Mouse (Mus musculus) heart, postnatal 0 days (tissue): ENCODE data around the gene Gna14. TPM values are rescaled to one million over a fixed set of nuclear protein-coding genes. Genes with fewer than 3 reads are reported as not detected.

Experiments used
- ATAC-seq: fragments of 200-750 bp; cut with Nextera tagmentation; 2 replicates; pipeline ENCODE4 v1.8.0; 2017; ENCODE audit warnings: low read depth, moderate number of reproducible peaks, moderate library complexity; ENCODE audit not compliant: insufficient read depth
- DNase-seq: peaks from one replicate; pipeline ENCODE4 v3.0.0-alpha.2; 2016; ENCODE audit warnings: low spot score
- H3K27ac ChIP-seq: fragments of 300-500 bp; sonication (generic); 2 replicates; pipeline ENCODE4 v1.5.1; 2014; ENCODE audit warnings: low read depth, mild to moderate bottlenecking
- H3K27me3 ChIP-seq: fragments of 300-500 bp; sonication (generic); 2 replicates; pipeline ENCODE4 v1.6.1; 2014; ENCODE audit warnings: low read length, mixed read lengths; ENCODE audit not compliant: control insufficient read depth, insufficient read depth
- H3K36me3 ChIP-seq: fragments of 300-500 bp; sonication (generic); replicated peaks from 2 replicates; pipeline ENCODE4 v1.6.1; 2014; ENCODE audit warnings: low read length, mixed read lengths; ENCODE audit not compliant: control insufficient read depth, insufficient read depth
- H3K4me1 ChIP-seq: fragments of 300-500 bp; sonication (generic); 2 replicates; pipeline ENCODE4 v1.6.1; 2014; ENCODE audit warnings: antibody characterized with exemption; ENCODE audit not compliant: control insufficient read depth, insufficient read depth
- H3K4me2 ChIP-seq: fragments of 300-500 bp; sonication (generic); 2 replicates; pipeline ENCODE4 v1.6.1; 2014; ENCODE audit warnings: low read depth, mild to moderate bottlenecking, low read length, moderate library complexity
- H3K4me3 ChIP-seq: fragments of 300-500 bp; sonication (generic); 2 replicates; pipeline ENCODE4 v1.5.1; 2014; ENCODE audit warnings: low read depth, low read length
- H3K9ac ChIP-seq: fragments of 300-500 bp; sonication (generic); replicated peaks from 2 replicates; pipeline ENCODE4 v1.6.1; 2014; ENCODE audit warnings: low read depth, low read length, mixed read lengths
- H3K9me3 ChIP-seq: fragments of 300-500 bp; sonication (generic); replicated peaks from 2 replicates; pipeline ENCODE4 v1.6.1; 2016; ENCODE audit warnings: low read length; ENCODE audit not compliant: control insufficient read depth
- CTCF ChIP-seq: IDR thresholded peaks from 2 replicates; pipeline ENCODE4 v1.5.1; 2016; ENCODE audit warnings: antibody characterized with exemption, control low read depth, low read depth
- EP300 ChIP-seq: IDR thresholded peaks from 2 replicates; pipeline ENCODE4 v1.6.1; 2016; ENCODE audit warnings: antibody characterized with exemption, low read depth
- WGBS: fragments of 180-500 bp; shearing (Covaris S2); extraction: QIAGEN DNeasy Blood & Tissue Kit; methylation state at CpG from one replicate; pipeline ENCODE4 v1.1.7; 2014; 5-methylcytosine and 5-hydroxymethylcytosine counted together
- polyA plus RNA-seq: library from polyadenylated mRNA; unstranded; fragments of >200 nt; fragmentation: Nextera tagmentation; extraction: Ambion mirVana; gene quantifications from 2 replicates; pipeline ENCODE4 v1.2.1, GENCODE M21; 2015
- total RNA-seq: library from RNA; depleted of rRNA; stranded (reverse); fragments of >200 nt; gene quantifications from 2 replicates; pipeline ENCODE4 v1.2.3, GENCODE M21; 2014; ENCODE audit warnings: low replicate concordance

The Gna14 gene
- total and polyA plus RNA-seq, 2 experiments from 2014 or later: 0.33 to 3.1 TPM

DNA sequence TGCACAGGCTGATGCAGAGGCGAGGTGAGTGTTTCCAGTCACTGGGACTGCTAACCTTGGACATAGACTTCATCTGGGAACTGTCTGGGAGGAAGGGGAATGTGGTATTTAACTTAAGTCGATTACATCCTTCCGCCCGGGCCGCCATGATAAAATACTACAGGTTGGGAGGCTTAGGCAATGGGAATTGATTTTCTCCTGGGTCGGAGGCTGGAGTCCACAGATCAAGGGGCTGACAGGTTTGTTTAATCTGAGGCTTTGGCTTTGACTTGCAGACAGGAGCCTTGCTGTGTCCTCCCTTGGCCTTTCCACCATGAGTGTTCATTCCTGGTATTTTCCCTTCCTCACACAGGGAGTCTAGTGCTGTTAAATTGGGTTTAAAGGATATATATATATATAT, 5.8 kb downstream of the Gna14 start:
- Histone ChIP-seq H3K36me3 (no peaks in the 10 kb centered on the region), H3K9me3 (no peaks in the 10 kb centered on the region), H3K27me3 (peaks cover 10% of the 10 kb centered on the region), H3K4me2 (no peak overlapping the region), H3K27ac (no peak overlapping the region), H3K4me1 (peaks cover 2% of the 10 kb centered on the region; the same call in 1 of the 2 replicates), H3K4me3 (no peak overlapping the region), H3K9ac (no peak overlapping the region)
- no peak for TF ChIP-seq CTCF
- DNase-seq (no peak), ATAC-seq (no peak)
- WGBS: 86% methylated on average over 6 of the region's 6 CpGs

DNA sequence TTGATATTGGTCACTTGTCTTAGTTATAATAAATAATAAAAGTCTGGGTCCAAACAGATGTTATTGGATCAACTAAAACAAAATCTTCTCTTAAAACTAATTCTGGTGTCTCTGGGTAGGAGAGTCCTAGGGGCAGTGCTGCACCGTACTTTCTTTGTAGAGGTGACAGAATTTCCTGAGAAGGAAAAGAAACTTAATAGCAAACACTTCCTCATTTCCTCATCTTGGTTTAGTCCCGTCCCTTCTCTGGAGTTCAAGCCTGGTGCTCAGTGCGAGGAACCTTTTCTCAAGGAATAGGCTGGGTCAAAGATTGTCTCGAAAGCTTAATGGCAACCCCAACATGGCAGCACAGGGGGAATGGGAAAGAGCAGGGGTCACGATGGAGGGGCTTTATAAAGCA, 7.8 kb downstream of the Gna14 start:
- ATAC-seq (no peak), DNase-seq (no peak)
- Histone ChIP-seq H3K9ac (no peak overlapping the region), H3K4me1 (no peaks in the 10 kb centered on the region), H3K27ac (no peak overlapping the region), H3K36me3 (no peaks in the 10 kb centered on the region), H3K4me3 (no peak overlapping the region), H3K4me2 (no peak overlapping the region), H3K27me3 (no peaks in the 10 kb centered on the region), H3K9me3 (no peaks in the 10 kb centered on the region)
- WGBS: 77% methylated on average over 5 of the region's 5 CpGs
- no peak for TF ChIP-seq EP300
- no peak for TF ChIP-seq CTCF

DNA sequence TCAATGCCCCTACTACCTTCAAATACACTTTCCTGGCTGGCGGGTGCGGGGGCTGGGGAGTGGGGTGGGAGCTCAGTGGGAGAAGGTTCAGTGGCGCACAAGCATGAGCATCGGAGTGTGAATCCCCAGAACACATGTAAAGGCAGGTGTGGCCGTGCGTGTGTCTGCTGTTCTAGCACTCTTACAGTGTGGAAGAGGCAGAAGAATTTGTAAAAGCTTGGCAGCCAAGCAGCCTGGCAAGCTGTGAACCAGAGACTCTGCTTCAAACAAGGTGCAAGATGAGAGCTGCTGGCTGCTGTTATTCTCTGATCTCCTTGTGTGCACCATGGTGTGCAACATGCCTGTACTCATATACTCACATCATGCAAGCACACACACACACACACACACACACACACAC, 11.1 kb downstream of the Gna14 start:
- WGBS: 90% methylated on average over 6 of the region's 6 CpGs
- Histone ChIP-seq H3K4me2 (no peak overlapping the region), H3K27ac (no peak overlapping the region), H3K4me1 (no peaks in the 10 kb centered on the region), H3K36me3 (no peaks in the 10 kb centered on the region), H3K9me3 (no peaks in the 10 kb centered on the region), H3K9ac (no peak overlapping the region), H3K27me3 (no peaks in the 10 kb centered on the region), H3K4me3 (no peak overlapping the region)
- no peak for ATAC-seq
- no peak for DNase-seq
- TF ChIP-seq CTCF: no peak
- TF ChIP-seq EP300: no peak

DNA sequence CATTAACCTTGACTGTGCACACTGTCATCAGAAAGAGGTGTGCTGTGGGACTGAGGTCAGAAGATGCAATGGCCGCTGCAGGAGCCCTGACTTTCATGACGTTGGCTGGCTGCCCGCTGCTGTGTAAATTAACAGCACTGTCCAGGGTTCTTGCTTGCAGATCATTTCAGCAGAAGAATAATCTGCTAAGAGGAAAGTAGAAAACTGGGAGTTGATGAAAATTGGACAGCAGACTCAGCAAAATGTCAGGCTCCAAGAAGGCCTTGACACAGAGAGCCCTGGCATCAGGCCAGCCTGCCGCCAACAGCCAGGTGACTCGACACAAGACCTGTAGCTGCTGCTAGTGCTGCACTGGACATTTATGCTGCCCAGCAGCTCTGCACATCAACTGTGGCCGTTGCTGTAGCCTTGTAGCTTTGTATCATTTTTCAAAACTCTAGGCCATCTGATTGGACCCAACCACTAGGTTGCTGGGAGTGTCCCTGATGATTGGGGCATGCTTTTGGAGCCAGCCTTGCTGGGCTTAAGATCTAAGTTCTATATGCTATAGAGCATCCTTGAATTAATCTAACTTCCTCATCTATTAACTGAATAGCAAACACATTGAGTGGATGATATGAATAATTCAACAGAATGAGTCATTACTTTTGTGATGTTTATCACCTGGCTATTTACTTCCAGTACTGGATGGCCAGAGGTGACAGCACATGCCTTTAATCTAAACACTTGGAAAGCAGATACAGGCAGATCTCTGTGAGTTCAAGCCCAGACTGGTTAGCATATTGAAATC, 12.5 kb downstream of the Gna14 start:
- Histone ChIP-seq H3K27me3 (no peaks in the 10 kb centered on the region), H3K4me3 (no peak overlapping the region), H3K9ac (no peak overlapping the region), H3K4me1 (no peaks in the 10 kb centered on the region), H3K4me2 (no peak overlapping the region), H3K9me3 (no peaks in the 10 kb centered on the region), H3K27ac (no peak overlapping the region), H3K36me3 (no peaks in the 10 kb centered on the region)
- DNase-seq (no peak), ATAC-seq (no peak)
- no peak for TF ChIP-seq EP300
- TF ChIP-seq CTCF: no peak
- 41% methylated on average over 6 of the region's 6 CpGs for WGBS

DNA sequence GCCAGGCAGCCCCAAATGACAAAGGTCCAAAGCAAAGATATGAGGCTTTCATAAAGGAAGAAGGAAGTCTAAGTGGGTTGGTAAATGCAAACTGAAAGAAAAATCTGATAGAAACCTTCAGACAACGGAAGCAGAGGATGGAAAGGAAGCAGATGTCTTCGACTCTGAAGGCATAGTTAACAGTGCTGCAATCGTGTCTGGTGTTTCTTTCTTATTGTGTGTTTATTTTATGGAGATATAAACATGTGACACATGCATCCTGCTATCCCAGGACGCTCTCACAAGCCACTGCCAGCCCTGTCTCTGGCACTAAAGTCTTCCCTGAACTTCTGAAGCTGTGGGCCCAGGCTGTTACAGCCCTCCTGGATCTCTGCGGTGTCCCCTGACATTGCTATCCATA, 13.2 kb downstream of the Gna14 start:
- H3K9me3 ChIP-seq: no peaks in the 10 kb centered on the region
- no peaks in the 10 kb centered on the region for H3K4me1 ChIP-seq
- TF ChIP-seq CTCF (no peak), EP300 (no peak)
- no peak for DNase-seq
- no peak overlapping the region for H3K4me2 ChIP-seq
- 51% methylated on average over 5 of the region's 5 CpGs for WGBS
- H3K36me3 ChIP-seq: no peaks in the 10 kb centered on the region
- H3K4me3 ChIP-seq: no peak overlapping the region
- no peak for ATAC-seq
- H3K27me3 ChIP-seq: no peaks in the 10 kb centered on the region
- H3K27ac ChIP-seq: no peak overlapping the region
- H3K9ac ChIP-seq: no peak overlapping the region

DNA sequence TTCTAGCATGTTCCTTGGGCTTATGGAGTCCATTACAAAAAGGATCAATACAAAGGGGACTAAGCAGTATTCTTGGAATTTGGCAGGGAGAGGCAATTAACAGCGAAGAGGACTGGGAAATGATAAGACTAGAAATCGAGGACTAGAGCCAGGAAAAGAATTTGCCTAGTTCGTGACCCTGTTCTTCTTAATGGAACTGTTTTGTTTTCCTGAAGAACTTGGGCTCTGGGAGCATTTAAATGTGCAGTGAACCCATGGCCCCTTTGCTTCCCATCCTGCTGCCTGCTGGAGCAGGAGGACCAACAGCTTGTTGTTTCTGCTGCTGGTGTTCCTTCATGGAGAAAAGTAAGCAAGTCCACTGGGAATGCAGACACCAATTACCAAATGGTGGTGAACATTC, 15.3 kb downstream of the Gna14 start:
- 18% methylated on average over 3 of the region's 3 CpGs for WGBS
- Histone ChIP-seq H3K9ac (no peak overlapping the region), H3K4me1 (no peaks in the 10 kb centered on the region), H3K36me3 (no peaks in the 10 kb centered on the region), H3K27ac (no peak overlapping the region), H3K27me3 (no peaks in the 10 kb centered on the region), H3K4me3 (no peak overlapping the region), H3K4me2 (no peak overlapping the region), H3K9me3 (no peaks in the 10 kb centered on the region)
- DNase-seq (no peak), ATAC-seq (no peak)
- TF ChIP-seq CTCF (no peak), EP300 (no peak)
